Mouse (Mus musculus) frontal cortex, postnatal 10 days (tissue): Measurements from ENCODE around the gene Nubpl.

ENCODE experiments used
- DNase-seq, 2 experiments: peaks; one replicate each; pipeline ENCODE4 v3.0.0; 2022; ENCODE audit warnings: low spot score in 2 of 2, mixed read lengths in 1 of 2

Gene Nubpl

DNA sequence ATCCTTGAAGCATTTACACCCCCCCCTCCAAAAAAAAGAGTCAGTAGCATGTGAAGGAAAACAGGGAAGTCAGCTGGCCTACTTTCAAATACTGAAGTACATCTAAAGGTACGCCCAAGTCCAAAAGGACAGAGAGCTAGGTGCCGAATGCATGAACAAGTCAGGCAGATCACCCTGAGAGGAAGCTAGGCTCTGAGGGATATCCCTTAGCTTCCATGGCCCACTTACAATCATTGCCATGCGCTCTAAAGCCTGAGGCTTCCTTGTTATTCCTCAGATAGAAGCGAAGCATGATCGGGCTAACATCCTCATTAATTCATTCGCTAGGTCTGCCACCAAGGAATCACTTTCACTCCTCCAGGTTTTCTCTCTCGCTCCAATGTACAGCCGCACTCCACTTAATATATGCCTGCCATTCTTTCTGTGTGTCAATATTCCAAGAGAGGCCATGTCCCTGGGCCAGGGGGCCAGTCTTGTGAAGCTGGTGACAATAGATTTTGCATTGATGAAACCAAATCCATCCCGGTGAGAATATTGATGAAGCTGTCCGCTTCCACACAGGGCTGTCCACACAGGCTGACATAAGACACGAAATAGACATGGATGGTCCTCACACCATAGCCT is 237.7 kb downstream of the Nubpl start:
- DNase-seq: no peak

GRCm38 (mm10) chr12:52338136-52338753 is 240.7 kb downstream of the Nubpl start:
- DNase-seq: no peak

DNA sequence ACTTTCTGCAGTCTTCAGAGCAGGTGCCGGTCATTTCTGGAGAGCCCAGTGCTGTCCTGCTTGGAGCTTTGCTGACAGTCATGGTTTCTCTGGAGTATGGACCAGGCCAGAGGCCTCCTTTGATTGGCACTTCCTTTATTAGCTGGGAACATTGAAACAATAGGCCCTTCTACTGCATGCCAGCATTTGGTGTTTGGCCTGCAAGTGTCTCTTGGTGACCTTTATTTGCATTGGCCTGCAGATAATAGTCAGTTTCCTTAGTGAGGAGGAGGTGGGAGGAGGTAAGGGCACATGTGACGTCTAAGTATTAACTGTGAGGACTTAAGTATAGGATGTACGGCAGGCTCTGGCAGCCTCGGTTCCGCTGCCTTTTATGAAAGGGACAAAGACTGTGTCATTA is 249.1 kb downstream of the Nubpl start:
- no peak for DNase-seq

- DNase-seq: no peak
Measured at GRCm38 (mm10) chr12:52350276-52350675, 252.7 kb downstream of the Nubpl start.

DNA sequence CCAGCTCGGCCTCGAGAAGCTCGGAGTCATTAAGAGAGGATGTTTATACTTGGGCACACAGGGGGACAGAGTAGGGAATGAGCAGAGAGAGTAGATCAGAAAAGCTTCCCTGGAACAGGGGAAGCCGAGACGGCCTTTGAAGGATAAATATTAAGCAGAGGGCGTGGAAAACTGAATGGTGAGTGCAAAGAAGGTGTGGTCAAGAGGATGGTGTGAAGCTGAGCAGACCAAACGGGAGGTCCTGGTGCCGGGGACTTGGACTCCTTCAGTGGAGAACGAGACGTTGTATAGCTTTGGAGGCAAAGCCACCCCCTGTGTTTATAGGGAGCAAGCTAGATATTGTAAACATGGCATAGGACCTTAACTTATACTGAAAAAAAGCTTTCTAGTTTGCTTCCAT is 261.9 kb downstream of the Nubpl start:
- no peak for DNase-seq

GRCm38 (mm10) chr12:52360136-52360535 is 262.6 kb downstream of the Nubpl start:
- no peak for DNase-seq

- DNase-seq: no peak
Measured at GRCm38 (mm10) chr12:52361198-52361597, 263.7 kb downstream of the Nubpl start.
